Mouse (Mus musculus): ENCODE data around the gene Nckap5l.

DNA sequence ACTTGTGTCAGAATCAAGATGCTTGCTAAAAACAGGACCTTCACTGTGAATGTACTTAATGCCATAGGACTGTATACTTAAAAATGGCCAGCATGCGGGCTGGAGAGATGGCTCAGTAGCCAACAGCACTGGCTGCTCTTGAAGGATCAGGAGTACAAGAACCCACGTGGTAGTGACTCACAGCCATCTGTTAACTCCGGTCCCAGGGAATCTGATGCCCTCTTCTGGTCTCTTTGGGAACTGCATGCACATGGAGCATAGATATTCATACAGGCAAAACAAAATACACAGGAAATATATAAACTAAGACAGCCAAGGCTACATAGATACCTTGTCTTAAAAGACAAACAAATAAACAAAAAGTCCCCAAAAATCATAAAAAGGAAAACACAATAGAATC, 11.5 kb upstream of the Nckap5l start:
- TF ChIP-seq CTCF (conservative IDR thresholded peaks at IDR 0.05; ENCODE audit: insufficient read depth, insufficient read length, low read depth, low read length) (peak; percentile 71), POLR2A (IDR thresholded peaks at IDR 0.05; ENCODE audit: low read depth, low read length) (no peak)
